Mouse (Mus musculus): ENCODE results near the gene Ttc9b. TPM values are rescaled to one million over a fixed set of nuclear protein-coding genes. Genes with fewer than 3 reads are reported as not detected.
A peak's percentile ranks its signal among the peaks of the same experiment; 100 is the strongest.
"Not testable (repeated sequence)": the region's sequence is repeated elsewhere in the genome, so short reads cannot be mapped to it uniquely, and the experiment has no call there.

Ttc9b gene
- polyA plus RNA-seq, 1 experiment from 2014 or later, result 0.11 TPM

- no peaks in the 10 kb centered on the region for H3K27me3 ChIP-seq (ENCODE audit: insufficient read depth, low read length)
- no peak overlapping the region for H3K9ac ChIP-seq (replicated peaks; ENCODE audit: low read length)
- H3K27ac ChIP-seq (ENCODE audit: low read length), result no peak overlapping the region
- no peaks in the 10 kb centered on the region for H3K4me1 ChIP-seq (ENCODE audit: insufficient read depth, low read length)
- 95% methylated on average over 6 of the region's 6 CpGs for WGBS
- H3K36me3 ChIP-seq (ENCODE audit: insufficient read depth, low read length), result peaks cover 65% of the 10 kb centered on the region
- no peak for ATAC-seq (ENCODE audit: low FRiP score, low TSS enrichment)
- no peaks in the 10 kb centered on the region for H3K9me3 ChIP-seq (ENCODE audit: low read length)
- no peak overlapping the region for H3K4me3 ChIP-seq (ENCODE audit: low read length)
- H3K4me2 ChIP-seq (replicated peaks; ENCODE audit: low read depth, low read length), result no peak overlapping the region
These were observed 20.5 kb upstream of the Ttc9b start for GRCm38 (mm10) chr7:27633166-27633565.

DNA sequence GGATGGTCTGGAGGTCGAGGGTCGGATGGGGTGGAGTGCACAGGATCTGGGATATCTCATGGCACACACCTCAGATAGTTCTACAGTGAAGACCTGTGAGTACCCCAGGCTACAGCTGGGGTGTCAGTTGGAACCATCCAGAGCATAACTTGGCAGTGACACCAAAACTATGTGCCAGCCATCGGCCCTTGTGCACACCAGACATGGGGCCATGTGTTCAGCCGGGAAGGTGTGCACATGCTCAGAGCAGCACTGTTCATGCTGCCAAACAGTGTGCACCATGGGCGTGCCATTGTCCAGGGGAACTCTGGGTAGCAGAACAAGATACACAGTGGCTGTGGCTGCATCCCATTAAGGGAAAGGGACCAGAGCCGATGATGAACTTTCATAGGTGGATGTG is 19.0 kb upstream of the Ttc9b start:
- 93% methylated on average over 6 of the region's 6 CpGs for WGBS
- H3K4me3 ChIP-seq (ENCODE audit: low read length), result no peak overlapping the region
- no peaks in the 10 kb centered on the region for H3K9me3 ChIP-seq (ENCODE audit: low read length)
- no peak overlapping the region for H3K4me2 ChIP-seq (replicated peaks; ENCODE audit: low read depth, low read length)
- peaks cover 55% of the 10 kb centered on the region for H3K36me3 ChIP-seq (ENCODE audit: insufficient read depth, low read length)
- no peaks in the 10 kb centered on the region for H3K27me3 ChIP-seq (ENCODE audit: insufficient read depth, low read length)
- H3K27ac ChIP-seq (ENCODE audit: low read length), result no peak overlapping the region
- no peaks in the 10 kb centered on the region for H3K4me1 ChIP-seq (ENCODE audit: insufficient read depth, low read length)
- no peak overlapping the region for H3K9ac ChIP-seq (replicated peaks; ENCODE audit: low read length)
- no peak for ATAC-seq (ENCODE audit: low FRiP score, low TSS enrichment)

- H3K9ac ChIP-seq (replicated peaks; ENCODE audit: low read length); H3K4me1 ChIP-seq (ENCODE audit: insufficient read depth, low read length); H3K4me2 ChIP-seq (replicated peaks; ENCODE audit: low read depth, low read length); ATAC-seq (ENCODE audit: low FRiP score, low TSS enrichment); H3K4me3 ChIP-seq (ENCODE audit: low read length); H3K9me3 ChIP-seq (ENCODE audit: low read length); H3K27me3 ChIP-seq (ENCODE audit: insufficient read depth, low read length); H3K27ac ChIP-seq (ENCODE audit: low read length): not testable (repeated sequence)
- 98% methylated on average over 2 of the region's 2 CpGs for WGBS
- H3K36me3 ChIP-seq (ENCODE audit: insufficient read depth, low read length), result peaks cover 59% of the 10 kb centered on the region
These were observed 18.6 kb upstream of the Ttc9b start for GRCm38 (mm10) chr7:27635094-27635493.

GRCm38 (mm10) chr7:27644471-27644870 is 9.2 kb upstream of the Ttc9b start:
- Histone ChIP-seq H3K4me3 (ENCODE audit: low read length) (no peak overlapping the region), H3K36me3 (ENCODE audit: insufficient read depth, low read length) (0 out of 2 replicates have a peak, but pooled peaks cover 5% of the 10 kb centered on the region), H3K9me3 (ENCODE audit: low read length) (no peaks in the 10 kb centered on the region), H3K4me2 (replicated peaks; ENCODE audit: low read depth, low read length) (no peak overlapping the region), H3K4me1 (ENCODE audit: insufficient read depth, low read length) (no peaks in the 10 kb centered on the region), H3K9ac (replicated peaks; ENCODE audit: low read length) (no peak overlapping the region), H3K27me3 (ENCODE audit: insufficient read depth, low read length) (no peaks in the 10 kb centered on the region), H3K27ac (ENCODE audit: low read length) (no peak overlapping the region)
- no peak for ATAC-seq (ENCODE audit: low FRiP score, low TSS enrichment)
- 42% methylated on average over 1 of the region's 1 CpGs for WGBS

- Histone ChIP-seq H3K9me3 (ENCODE audit: low read length) (no peaks in the 10 kb centered on the region), H3K27me3 (ENCODE audit: insufficient read depth, low read length) (no peaks in the 10 kb centered on the region), H3K36me3 (ENCODE audit: insufficient read depth, low read length) (no peaks in the 10 kb centered on the region), H3K4me3 (ENCODE audit: low read length) (no peak overlapping the region), H3K4me1 (ENCODE audit: insufficient read depth, low read length) (no peaks in the 10 kb centered on the region), H3K9ac (replicated peaks; ENCODE audit: low read length) (no peak overlapping the region), H3K4me2 (replicated peaks; ENCODE audit: low read depth, low read length) (no peak overlapping the region), H3K27ac (ENCODE audit: low read length) (no peak overlapping the region)
- ATAC-seq (ENCODE audit: low FRiP score, low TSS enrichment), result no peak
- 80% methylated on average over 7 of the region's 7 CpGs for WGBS
These were observed 7.2 kb upstream of the Ttc9b start for GRCm38 (mm10) chr7:27646516-27646915.

GRCm38 (mm10) chr7:27647281-27648002 is 6.3 kb upstream of the Ttc9b start:
- Histone ChIP-seq H3K27me3 (ENCODE audit: insufficient read depth, low read length) (peaks cover 4% of the 10 kb centered on the region), H3K9me3 (ENCODE audit: low read length) (no peaks in the 10 kb centered on the region), H3K4me3 (ENCODE audit: low read length) (no peak overlapping the region), H3K36me3 (ENCODE audit: insufficient read depth, low read length) (no peaks in the 10 kb centered on the region), H3K4me1 (ENCODE audit: insufficient read depth, low read length) (no peaks in the 10 kb centered on the region), H3K9ac (replicated peaks; ENCODE audit: low read length) (no peak overlapping the region), H3K27ac (ENCODE audit: low read length) (no peak overlapping the region), H3K4me2 (replicated peaks; ENCODE audit: low read depth, low read length) (no peak overlapping the region)
- WGBS, result 76% methylated on average over 6 of the region's 6 CpGs
- no peak for ATAC-seq (ENCODE audit: low FRiP score, low TSS enrichment)

DNA sequence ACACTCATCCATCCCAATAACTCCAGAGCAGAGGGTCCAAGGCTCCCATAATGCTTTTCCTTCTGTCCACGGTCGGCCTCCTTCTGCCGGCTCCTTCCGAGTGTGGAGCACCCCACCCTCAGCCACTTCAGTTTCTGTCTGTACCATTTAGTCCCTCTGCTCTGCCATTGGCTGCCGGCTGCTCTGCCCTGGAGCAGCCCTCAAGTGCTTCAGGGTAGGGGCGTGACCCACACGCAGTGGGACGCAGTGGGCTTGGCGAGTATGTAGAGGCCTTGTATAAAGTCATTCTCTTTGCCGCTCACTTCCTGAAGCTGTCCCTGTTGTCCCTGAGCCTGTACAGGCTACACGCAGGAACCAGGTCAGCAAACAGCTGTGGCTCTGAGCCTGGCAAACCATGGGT is 4.0 kb upstream of the Ttc9b start:
- no peak; the same call in 1 of the 2 replicates for ATAC-seq (ENCODE audit: low FRiP score, low TSS enrichment)
- WGBS, result 90% methylated on average over 11 of the region's 11 CpGs

DNA sequence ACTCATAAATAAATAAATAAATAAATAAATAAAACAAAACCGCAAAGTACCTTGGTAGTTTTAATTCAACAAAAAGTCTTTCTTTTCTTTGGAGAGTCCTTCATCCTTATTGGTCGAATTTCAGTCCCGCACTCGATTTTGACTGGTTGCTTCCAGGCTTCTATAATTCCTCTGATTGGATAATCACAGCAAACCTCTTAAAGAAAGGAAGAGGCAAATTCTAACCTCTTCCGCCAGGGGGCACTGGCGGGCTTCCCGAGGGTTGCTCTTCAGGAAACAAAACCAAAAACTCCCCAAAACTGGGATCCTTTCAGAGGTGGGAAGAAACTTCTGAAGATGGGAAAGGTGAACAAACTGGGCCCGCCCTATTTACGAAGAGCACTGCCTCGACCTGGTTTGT is 2.8 kb upstream of the Ttc9b start:
- no peak for ATAC-seq (ENCODE audit: low FRiP score, low TSS enrichment)

More for the DNA sequence above, 4.0 kb upstream of the Ttc9b start:
- Histone ChIP-seq H3K4me1 (ENCODE audit: insufficient read depth, low read length) (peaks cover 6% of the 10 kb centered on the region; the same call in 1 of the 2 replicates), H3K27ac (ENCODE audit: low read length) (no peak overlapping the region), H3K4me2 (replicated peaks; ENCODE audit: low read depth, low read length) (no peak overlapping the region), H3K36me3 (ENCODE audit: insufficient read depth, low read length) (no peaks in the 10 kb centered on the region), H3K4me3 (ENCODE audit: low read length) (no peak overlapping the region), H3K9me3 (ENCODE audit: low read length) (no peaks in the 10 kb centered on the region), H3K27me3 (ENCODE audit: insufficient read depth, low read length) (peaks cover 27% of the 10 kb centered on the region), H3K9ac (replicated peaks; ENCODE audit: low read length) (no peak overlapping the region)

GRCm38 (mm10) chr7:27654607-27655276 is 1.0 kb downstream of the Ttc9b start:
- H3K27me3 ChIP-seq (ENCODE audit: insufficient read depth, low read length), result peaks cover 55% of the 10 kb centered on the region
- H3K4me1 ChIP-seq (ENCODE audit: insufficient read depth, low read length), result peaks cover 9% of the 10 kb centered on the region
- no peak overlapping the region for H3K4me2 ChIP-seq (replicated peaks; ENCODE audit: low read depth, low read length)
- no peak overlapping the region for H3K9ac ChIP-seq (replicated peaks; ENCODE audit: low read length)
- no peaks in the 10 kb centered on the region for H3K36me3 ChIP-seq (ENCODE audit: insufficient read depth, low read length)
- H3K27ac ChIP-seq (ENCODE audit: low read length), result no peak overlapping the region
- H3K9me3 ChIP-seq (ENCODE audit: low read length), result no peaks in the 10 kb centered on the region
- H3K4me3 ChIP-seq (ENCODE audit: low read length), result no peak overlapping the region
- no peak for ATAC-seq (ENCODE audit: low FRiP score, low TSS enrichment)
- 67% methylated on average over 20 of the region's 20 CpGs for WGBS

More for the DNA sequence above, 2.8 kb upstream of the Ttc9b start:
- Histone ChIP-seq H3K4me2 (replicated peaks; ENCODE audit: low read depth, low read length) (peak overlapping the region; percentile 36), H3K4me1 (ENCODE audit: insufficient read depth, low read length) (peaks cover 6% of the 10 kb centered on the region; the same call in 1 of the 2 replicates), H3K27ac (ENCODE audit: low read length) (no peak overlapping the region), H3K9ac (replicated peaks; ENCODE audit: low read length) (no peak overlapping the region), H3K36me3 (ENCODE audit: insufficient read depth, low read length) (no peaks in the 10 kb centered on the region), H3K9me3 (ENCODE audit: low read length) (no peaks in the 10 kb centered on the region), H3K4me3 (ENCODE audit: low read length) (peak overlapping the region; percentile 22), H3K27me3 (ENCODE audit: insufficient read depth, low read length) (peaks cover 39% of the 10 kb centered on the region)
- WGBS, result 4% methylated on average over 10 of the region's 10 CpGs

DNA sequence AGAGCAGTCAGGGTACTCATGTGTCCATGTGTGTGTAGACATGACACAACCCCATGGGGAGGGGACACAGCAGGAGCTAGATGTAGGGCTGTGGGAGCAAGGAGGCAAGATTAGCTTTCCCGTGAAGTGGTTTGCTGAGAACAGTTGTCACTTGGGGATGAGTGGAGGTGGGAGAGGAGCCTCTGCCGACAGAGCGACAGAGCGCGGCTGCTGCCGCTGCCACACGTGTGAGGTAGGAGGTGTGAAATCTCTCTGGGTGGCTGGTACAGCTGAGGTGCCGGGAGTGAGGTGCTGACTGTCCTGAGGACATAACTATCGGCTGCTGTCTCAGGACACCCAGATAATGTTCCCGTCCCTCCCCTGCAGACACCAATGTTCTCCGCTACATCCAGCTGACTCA is 1.8 kb downstream of the Ttc9b start:
- WGBS, result 26% methylated on average over 11 of the region's 11 CpGs
- no peak overlapping the region for H3K9ac ChIP-seq (replicated peaks; ENCODE audit: low read length)

More for the DNA sequence above, 1.8 kb downstream of the Ttc9b start:
- Histone ChIP-seq H3K4me3 (ENCODE audit: low read length) (no peak overlapping the region), H3K4me2 (replicated peaks; ENCODE audit: low read depth, low read length) (no peak overlapping the region), H3K27me3 (ENCODE audit: insufficient read depth, low read length) (peaks cover 55% of the 10 kb centered on the region), H3K9me3 (ENCODE audit: low read length) (no peaks in the 10 kb centered on the region), H3K36me3 (ENCODE audit: insufficient read depth, low read length) (no peaks in the 10 kb centered on the region), H3K4me1 (ENCODE audit: insufficient read depth, low read length) (peaks cover 9% of the 10 kb centered on the region), H3K27ac (ENCODE audit: low read length) (no peak overlapping the region)
- no peak for ATAC-seq (ENCODE audit: low FRiP score, low TSS enrichment)

All from kidney, embryonic 16.5 days (tissue).